Mouse (Mus musculus) embryonic fibroblast, embryonic 13.5 days (primary cell): ENCODE measurements around the gene Tmem63c.

Source experiments
- CTCF ChIP-seq: IDR thresholded peaks from 2 replicates; pipeline ENCODE4 v1.5.1; 2011; ENCODE audit warnings: mild to moderate bottlenecking, control low read depth, low read length, moderate library complexity, borderline replicate concordance; ENCODE audit not compliant: insufficient read depth
- POLR2A ChIP-seq: IDR thresholded peaks from 2 replicates; pipeline ENCODE4 v1.6.1; 2011; ENCODE audit warnings: low read depth, mild to moderate bottlenecking, control low read depth, low read length, moderate library complexity

- TF ChIP-seq POLR2A (no peak), CTCF (no peak)
These were observed 110.0 kb downstream of the Tmem63c start for GRCm38 (mm10) chr12:87131181-87131580.
